Mouse (Mus musculus) telencephalon, adult 2 months (tissue): ENCODE data around the gene Tekt4.
A peak's percentile ranks its signal among the peaks of the same experiment; 100 is the strongest.

ENCODE experiments used
- DNase-seq: peaks from one replicate; pipeline ENCODE4 v3.0.0-alpha.2; 2011; ENCODE audit warnings: low read depth, low spot score

Tekt4 gene

DNA sequence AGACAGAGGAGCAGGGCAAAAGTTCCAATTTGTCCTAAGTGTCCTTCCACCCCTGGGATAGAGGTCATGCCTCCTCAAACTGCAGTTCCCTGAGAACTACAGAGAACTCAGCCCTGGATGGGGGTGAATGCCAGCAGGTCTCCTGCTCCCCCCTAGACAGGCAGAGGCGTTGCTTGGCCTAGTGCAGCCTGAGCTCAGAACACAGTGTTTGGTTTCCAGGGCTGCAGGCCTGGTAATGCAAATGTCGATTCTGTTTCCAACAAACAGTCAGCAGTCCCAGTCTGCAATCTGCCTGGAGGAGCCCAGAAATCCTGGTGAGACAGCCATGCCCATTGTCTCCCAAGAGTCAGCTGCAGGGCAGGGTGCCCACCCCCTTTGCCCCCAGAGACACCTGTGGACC lies at the start of gene Tekt4:
TSS of gene Tekt4 (plus strand) at position 344 of the 400 bp plus-strand sequence.
- DNase-seq = no peak

DNA sequence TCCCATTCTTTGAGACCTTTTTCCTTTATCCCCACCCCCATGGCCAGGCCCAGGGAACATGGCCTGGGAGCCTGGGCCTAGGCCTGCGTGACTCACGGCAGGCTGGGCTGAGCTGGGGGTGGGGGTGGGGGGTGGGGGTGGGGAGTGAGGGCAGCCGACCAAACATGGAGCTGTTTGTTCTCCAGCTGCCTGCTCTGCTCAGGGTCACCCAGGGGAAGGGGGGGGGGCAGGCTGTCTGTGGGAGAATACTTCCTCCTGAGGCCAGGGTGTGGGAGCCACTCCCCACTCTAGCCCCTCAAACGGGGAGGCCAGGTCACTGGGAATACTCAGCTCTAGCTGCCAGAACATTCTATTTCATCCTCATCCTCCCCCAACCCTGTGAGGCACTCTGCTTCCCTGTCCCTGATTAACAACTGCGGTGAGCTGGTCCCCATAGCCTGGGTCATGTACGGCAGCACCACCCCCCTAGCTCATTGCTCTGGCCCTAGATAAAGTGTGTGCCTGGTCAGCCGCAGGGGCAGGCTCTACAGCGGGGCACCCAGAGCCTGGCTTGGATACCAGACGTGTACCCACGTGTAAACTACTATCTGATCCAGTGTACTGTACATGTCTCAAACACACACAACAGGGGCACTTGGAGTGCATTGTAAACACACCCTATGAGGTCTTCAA lies 49.1 kb upstream of the Tekt4 start:
- no peak for DNase-seq

DNA sequence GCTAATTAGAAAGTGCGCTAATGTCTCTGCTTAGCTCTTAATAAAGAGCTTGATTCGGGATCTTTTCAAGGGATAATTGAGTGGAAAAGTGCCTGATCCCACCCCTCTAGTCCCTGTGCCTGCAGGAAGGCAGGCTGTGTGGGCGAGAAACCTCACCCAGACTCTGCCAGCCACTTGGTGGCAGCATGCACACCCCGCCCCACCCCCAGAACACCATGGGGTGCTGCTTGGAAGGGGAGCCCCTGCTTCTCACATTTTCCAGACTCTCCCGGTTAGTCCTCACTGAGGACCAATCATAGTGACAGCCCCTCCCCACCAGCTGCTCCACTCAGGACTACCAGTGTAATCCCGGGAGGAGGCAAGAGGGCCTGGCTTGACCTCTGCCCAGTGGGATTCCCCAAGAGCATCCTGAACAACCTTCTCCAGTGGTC lies 48.4 kb upstream of the Tekt4 start:
- peak; percentile 58 for DNase-seq

DNA sequence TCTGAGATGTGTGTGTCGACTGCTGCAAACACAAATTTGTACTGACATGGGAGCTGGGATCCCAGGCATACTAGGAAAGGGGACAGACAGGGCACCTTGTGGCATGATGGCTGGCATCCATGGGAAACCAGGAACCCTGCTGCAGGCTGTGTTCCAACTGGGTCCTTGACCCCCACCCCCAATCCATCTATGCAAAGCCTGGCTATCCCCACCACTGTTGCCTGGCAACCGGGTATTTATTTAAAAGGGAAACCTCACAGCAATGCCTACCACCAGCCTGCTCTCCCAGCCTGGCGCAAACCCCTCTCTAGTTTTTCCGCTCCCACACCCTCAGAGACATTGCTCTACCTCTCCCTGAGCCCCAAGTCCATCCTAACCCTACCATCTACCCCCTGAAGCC lies 47.1 kb upstream of the Tekt4 start:
- no peak for DNase-seq

- DNase-seq = no peak
Observed at GRCm38 (mm10) chr17:25408302-25408999, 46.0 kb upstream of the Tekt4 start.

GRCm38 (mm10) chr17:25409621-25410020 lies 44.8 kb upstream of the Tekt4 start:
- DNase-seq = no peak

DNA sequence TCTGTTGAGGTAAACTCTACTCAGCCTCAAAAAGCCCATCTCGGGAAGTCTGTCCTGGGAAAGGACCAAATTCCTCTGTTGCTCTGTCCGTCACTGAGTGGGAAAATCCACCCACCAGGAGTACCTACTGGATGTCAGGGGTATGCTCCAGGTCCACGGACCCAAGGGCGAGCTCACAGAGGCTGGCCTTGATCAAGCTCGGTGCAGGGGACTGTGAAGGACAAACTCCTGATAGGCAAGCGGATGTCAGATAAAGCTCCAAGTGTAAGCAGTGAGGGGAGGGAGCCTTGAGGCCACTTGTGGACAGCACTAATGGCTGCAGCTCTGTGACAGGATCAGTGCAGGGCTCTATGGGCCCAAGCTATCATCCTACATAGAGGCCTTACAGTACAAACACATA lies 44.2 kb upstream of the Tekt4 start:
- no peak for DNase-seq

GRCm38 (mm10) chr17:25410786-25411185 lies 43.6 kb upstream of the Tekt4 start:
- no peak for DNase-seq

- DNase-seq = peak; percentile 62
Observed at GRCm38 (mm10) chr17:25411251-25411650, 43.2 kb upstream of the Tekt4 start.

DNA sequence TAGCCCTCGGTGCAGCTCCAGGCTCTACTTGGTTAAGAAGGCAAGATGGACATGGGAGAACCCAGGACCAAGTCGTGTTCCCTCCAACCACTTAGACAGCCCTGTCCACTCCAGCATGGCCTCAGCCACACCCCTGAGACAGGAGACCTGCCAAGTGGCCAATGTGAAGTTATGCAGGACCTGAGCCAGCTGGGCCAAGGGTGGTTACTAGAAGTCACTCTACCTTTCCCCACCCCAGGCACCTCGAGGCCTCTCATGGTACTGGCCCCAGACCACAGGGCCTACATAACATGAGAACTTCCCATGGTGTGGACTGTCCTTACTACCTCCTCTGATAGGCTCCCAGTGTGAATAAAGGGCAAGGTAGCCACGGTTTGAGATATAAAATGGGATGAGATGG lies 40.2 kb upstream of the Tekt4 start:
- no peak for DNase-seq

DNA sequence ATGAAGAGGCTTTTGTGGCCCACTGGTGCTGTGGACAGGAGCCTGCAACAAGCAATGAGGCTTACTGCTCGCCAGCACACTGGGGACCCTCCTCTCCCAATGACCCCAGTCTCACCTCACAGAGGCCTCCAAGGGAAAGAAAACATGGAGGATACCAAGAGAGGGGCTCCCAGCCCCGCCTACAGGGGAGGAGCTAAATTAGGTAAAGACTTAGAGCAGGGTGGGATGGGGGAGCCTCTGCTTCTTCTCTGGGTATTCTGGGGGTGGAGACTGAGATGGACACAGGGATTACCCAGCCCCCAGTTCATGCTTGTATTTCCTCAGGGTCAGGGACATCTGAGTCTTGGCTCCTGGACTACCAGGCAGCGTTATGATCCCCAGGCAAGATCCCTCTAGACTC lies 39.5 kb upstream of the Tekt4 start:
- DNase-seq = no peak

DNA sequence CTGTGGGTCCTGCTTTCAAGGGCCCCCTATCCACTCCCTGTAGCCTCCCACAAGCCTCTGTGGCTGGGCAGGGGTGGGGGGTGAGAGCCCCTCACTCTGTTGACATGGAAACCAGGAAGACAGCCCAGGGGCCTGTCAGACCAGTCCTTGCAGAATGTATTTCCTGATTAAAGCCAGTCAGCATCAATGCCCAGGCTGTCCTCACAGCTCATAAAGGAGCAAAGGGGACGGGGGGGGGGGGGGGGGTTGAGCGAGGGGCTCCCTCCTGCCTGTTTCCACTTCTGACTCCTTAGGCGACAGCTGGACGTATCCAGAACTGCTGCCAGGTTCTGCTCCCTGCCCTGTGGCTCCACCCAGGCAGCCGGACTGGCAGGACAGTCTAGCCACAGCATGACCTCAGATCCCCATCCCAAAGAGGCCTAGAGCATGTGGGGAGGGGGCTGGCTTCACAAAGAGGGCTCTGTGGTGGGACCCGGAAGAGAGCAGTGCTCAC lies 38.9 kb upstream of the Tekt4 start:
- DNase-seq = no peak

- no peak for DNase-seq
Observed at GRCm38 (mm10) chr17:25416219-25416618, 38.2 kb upstream of the Tekt4 start.

GRCm38 (mm10) chr17:25417990-25418389 lies 36.4 kb upstream of the Tekt4 start:
- DNase-seq = no peak

DNA sequence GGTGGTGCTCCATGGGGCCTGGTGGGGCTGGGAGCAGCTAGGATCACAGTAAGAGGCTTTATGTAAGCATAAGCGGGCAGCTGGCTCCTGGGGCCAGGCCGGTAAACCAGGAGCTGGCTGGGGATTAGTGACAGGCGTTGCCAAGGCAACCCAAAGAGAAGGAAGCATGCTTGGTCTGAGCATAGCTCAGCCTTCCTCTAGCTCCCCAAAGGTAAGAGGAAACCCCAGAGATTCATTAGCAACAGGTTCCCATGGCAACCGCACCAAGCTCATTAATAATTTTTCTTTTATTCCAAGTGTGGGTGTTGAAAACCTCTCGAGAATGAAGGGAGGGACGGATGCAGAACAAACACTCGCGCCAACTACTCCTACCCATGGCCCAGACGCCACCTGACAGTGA lies 35.5 kb upstream of the Tekt4 start:
- DNase-seq = peak; percentile 66

DNA sequence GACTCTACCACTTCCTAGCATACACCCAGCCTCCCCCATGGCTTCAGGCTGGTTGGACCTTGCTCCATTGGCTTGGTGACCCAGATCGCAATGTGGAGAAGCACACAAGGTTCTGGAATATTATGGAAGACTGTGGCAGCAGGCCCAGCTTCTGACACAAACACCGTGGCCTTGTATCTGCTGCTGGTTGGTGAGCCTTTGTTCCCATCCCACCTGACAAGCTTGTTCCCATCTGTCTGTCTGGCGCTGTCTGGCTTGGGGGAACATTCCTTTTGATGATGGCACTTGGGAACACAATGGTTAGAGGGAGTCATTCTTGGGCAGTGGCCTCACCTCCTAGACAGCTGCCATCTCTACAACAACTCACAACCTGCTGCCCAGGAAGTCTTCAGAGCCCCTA lies 33.4 kb upstream of the Tekt4 start:
- no peak for DNase-seq

- no peak for DNase-seq
Observed at GRCm38 (mm10) chr17:25424526-25425080, 29.8 kb upstream of the Tekt4 start.

DNA sequence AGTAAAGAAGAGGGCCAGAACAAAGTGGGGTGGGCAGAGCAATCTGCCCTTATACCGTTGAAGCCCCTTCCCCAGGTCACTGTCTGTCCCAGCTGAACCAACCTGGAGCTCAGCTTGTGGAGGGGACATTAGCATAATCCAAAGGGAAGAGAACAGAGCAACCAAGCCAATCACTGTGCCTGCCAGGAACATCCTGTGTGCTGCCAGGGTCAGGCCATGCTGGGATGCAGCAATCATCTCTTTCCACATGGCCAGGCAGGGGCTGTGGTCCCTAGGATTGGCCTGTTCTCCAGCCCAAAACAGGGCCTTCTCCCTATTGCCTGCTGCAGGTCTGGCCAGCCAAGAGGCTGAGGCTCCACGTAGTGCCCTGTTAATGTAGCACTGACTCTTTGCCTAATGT lies 28.4 kb upstream of the Tekt4 start:
- DNase-seq = no peak

- DNase-seq = no peak
Observed at GRCm38 (mm10) chr17:25427441-25427840, 27.0 kb upstream of the Tekt4 start.

DNA sequence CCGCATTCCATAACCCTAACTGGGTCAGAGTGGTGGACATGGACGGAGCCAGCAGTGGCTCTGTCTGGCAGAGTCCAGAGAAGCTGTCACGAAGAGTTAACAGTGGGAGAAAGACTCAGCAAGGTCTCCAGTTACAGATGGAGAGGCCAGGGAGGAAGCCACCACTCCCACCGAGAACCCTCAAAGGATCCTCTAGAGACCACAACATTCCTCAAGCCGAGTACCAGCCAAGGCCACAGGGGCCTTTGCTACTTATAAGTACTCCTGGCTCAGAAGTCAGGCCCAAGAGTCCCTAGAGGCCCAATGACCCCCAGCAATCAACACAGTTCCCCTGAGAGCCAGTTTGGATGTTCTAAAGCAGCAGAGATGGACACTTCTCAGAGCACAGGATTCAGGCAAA lies 25.2 kb upstream of the Tekt4 start:
- DNase-seq = no peak

DNA sequence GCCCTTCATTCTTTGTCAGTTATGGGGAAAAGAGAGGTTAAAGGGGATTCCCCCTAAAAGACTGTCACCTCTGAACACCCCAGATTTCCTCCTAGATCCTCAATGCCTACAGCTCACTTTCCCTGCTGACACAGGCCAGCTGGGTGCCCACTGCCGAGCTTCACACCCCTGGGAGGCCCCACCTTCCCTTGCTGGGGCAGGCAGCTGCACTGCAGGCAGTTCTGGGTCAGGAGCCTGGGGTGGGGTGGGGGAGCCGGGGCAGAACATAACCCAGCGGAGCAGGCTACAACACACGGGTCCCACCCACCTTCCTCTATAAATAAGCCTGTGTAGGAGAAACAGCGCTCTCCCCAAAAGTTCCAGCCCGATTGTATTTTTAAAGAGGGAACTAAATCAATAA lies 24.5 kb upstream of the Tekt4 start:
- DNase-seq = no peak

DNA sequence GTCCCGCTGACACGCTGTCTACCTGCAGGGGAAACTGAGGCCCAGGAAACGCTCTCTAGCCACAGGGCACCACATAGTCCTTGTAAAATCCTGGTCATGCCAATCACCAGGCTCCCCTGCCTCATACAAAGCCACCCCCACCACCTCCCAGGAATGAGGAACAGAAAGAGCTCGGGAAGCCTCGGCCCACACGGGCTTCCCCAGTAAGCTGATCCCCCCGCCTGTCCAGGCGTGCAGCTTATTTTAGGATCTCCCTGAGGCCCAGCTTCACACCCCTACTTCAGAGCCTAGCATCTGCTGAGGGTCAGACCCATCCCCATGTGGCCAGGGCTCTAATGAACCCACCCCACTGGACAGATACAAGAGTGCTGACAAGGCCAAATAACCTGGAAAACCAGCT lies 23.9 kb upstream of the Tekt4 start:
- no peak for DNase-seq
